Mouse (Mus musculus) forebrain, embryonic 11.5 days (tissue): ENCODE data around the gene Arhgef28. TPM values are rescaled to one million over a fixed set of nuclear protein-coding genes. Genes with fewer than 3 reads are reported as not detected.

ENCODE experiments used
- ATAC-seq: fragments of 200-750 bp; cut with Nextera tagmentation; replicated peaks from 2 replicates; pipeline ENCODE4 v1.8.0; 2017; ENCODE audit warnings: moderate TSS enrichment; ENCODE audit not compliant: low FRiP score
- DNase-seq: peaks from one replicate; pipeline ENCODE4 v3.0.0-alpha.2; 2017; ENCODE audit warnings: low spot score
- H3K27ac ChIP-seq: fragments of 300-500 bp; sonication (generic); 2 replicates; pipeline ENCODE4 v1.5.1; 2014; ENCODE audit warnings: low read depth, low read length
- H3K27me3 ChIP-seq: fragments of 300-500 bp; sonication (generic); 2 replicates; pipeline ENCODE4 v1.6.1; 2014; ENCODE audit warnings: mild to moderate bottlenecking, low read length, mixed read lengths; ENCODE audit not compliant: control insufficient read depth, insufficient read depth
- H3K36me3 ChIP-seq: fragments of 300-500 bp; sonication (generic); 2 replicates; pipeline ENCODE4 v1.6.1; 2014; ENCODE audit warnings: mild to moderate bottlenecking, low read length, moderate library complexity, mixed read lengths; ENCODE audit not compliant: control insufficient read depth, insufficient read depth
- H3K4me1 ChIP-seq: fragments of 300-500 bp; sonication (generic); replicated peaks from 2 replicates; pipeline ENCODE4 v1.6.1; 2014; ENCODE audit warnings: low read length, mixed read lengths; ENCODE audit not compliant: control insufficient read depth, insufficient read depth
- H3K4me2 ChIP-seq: fragments of 300-500 bp; sonication (generic); 2 replicates; pipeline ENCODE4 v1.6.1; 2014; ENCODE audit warnings: low read depth, mild to moderate bottlenecking, low read length, moderate library complexity, mixed read lengths; ENCODE audit not compliant: severe bottlenecking
- H3K4me3 ChIP-seq: fragments of 300-500 bp; sonication (generic); 2 replicates; pipeline ENCODE4 v1.5.1; 2014; ENCODE audit warnings: low read depth, low read length
- H3K9ac ChIP-seq: fragments of 300-500 bp; sonication (generic); 2 replicates; pipeline ENCODE4 v1.6.1; 2014; ENCODE audit warnings: low read length
- H3K9me3 ChIP-seq: fragments of 300-500 bp; sonication (generic); 2 replicates; pipeline ENCODE4 v1.6.1; 2016; ENCODE audit warnings: low read length, mixed read lengths; ENCODE audit not compliant: control insufficient read depth
- WGBS: fragments of 180-500 bp; shearing (Covaris S2); extraction: QIAGEN DNeasy Blood & Tissue Kit; methylation state at CpG from one replicate; pipeline ENCODE4 v1.1.7; 2014; 5-methylcytosine and 5-hydroxymethylcytosine counted together
- polyA plus RNA-seq: library from polyadenylated mRNA; unstranded; fragments of >200 nt; fragmentation: Nextera tagmentation; extraction: Ambion mirVana; gene quantifications from 2 replicates; pipeline ENCODE4 v1.2.1, GENCODE M21; 2014

Gene Arhgef28
- polyA plus RNA-seq, 1 experiment from 2014 or later: 6.3 TPM

DNA sequence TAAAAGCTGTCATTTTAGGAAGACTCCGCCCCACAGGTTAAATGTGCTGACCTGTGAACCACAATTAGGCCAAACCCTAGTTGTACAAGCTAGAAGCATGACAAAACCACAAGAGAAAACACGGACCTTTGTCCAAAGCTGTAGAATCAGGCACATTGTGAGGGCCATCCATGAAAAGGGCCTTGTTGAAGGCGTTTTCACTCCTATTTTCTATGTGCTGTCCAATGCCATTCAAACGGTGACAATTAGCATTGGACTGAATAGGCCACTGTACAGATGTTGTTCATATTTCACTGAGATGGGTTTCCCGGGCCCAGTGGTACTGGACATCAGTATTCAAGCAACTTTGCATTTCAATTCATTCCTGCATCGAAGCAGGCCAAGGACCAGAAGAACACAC lies 33.2 kb downstream of the Arhgef28 start:
- Histone ChIP-seq H3K4me3 (no peak overlapping the region), H3K27ac (no peak overlapping the region), H3K4me1 (no peaks in the 10 kb centered on the region), H3K36me3 (no peaks in the 10 kb centered on the region), H3K9ac (no peak overlapping the region), H3K4me2 (no peak overlapping the region), H3K9me3 (no peaks in the 10 kb centered on the region), H3K27me3 (no peaks in the 10 kb centered on the region)
- no peak for ATAC-seq
- DNase-seq: no peak
- 78% methylated on average over 6 of the region's 6 CpGs for WGBS

GRCm38 (mm10) chr13:98172365-98172764 lies 33.9 kb downstream of the Arhgef28 start:
- H3K27ac ChIP-seq: no peak overlapping the region
- no peaks in the 10 kb centered on the region for H3K9me3 ChIP-seq
- H3K36me3 ChIP-seq: no peaks in the 10 kb centered on the region
- WGBS: 79% methylated on average over 11 of the region's 11 CpGs
- DNase-seq: no peak
- no peak overlapping the region for H3K4me3 ChIP-seq
- no peak overlapping the region for H3K9ac ChIP-seq
- H3K4me2 ChIP-seq: no peak overlapping the region
- H3K27me3 ChIP-seq: no peaks in the 10 kb centered on the region
- H3K4me1 ChIP-seq: no peaks in the 10 kb centered on the region
- no peak for ATAC-seq

GRCm38 (mm10) chr13:98171706-98172105 lies 34.5 kb downstream of the Arhgef28 start:
- no peaks in the 10 kb centered on the region for H3K27me3 ChIP-seq
- no peak for DNase-seq
- no peak overlapping the region for H3K9ac ChIP-seq
- H3K36me3 ChIP-seq: no peaks in the 10 kb centered on the region
- H3K27ac ChIP-seq: no peak overlapping the region
- 94% methylated on average over 4 of the region's 4 CpGs for WGBS
- H3K4me1 ChIP-seq: no peaks in the 10 kb centered on the region
- no peak overlapping the region for H3K4me2 ChIP-seq
- H3K4me3 ChIP-seq: no peak overlapping the region
- no peak for ATAC-seq
- H3K9me3 ChIP-seq: no peaks in the 10 kb centered on the region

DNA sequence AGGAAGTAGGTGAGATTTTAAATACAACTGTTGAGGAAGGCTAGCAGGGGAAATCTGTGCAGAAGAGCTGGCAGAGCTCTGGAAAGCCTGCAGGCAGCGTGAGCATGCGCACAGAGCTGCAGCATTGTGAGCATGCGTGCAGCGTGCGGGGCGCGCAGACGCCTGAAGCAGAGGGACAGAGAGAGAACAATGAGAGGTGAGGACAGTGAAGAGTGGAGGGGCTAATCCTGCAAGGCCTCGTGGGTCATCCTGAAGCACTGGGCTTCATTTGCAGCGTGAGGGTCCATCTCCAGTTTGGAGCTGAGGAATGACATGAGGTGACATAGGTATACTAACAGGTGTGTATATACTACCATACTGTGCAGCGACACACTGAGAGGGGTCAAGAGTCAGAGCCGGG lies 35.0 kb downstream of the Arhgef28 start:
- DNase-seq (no peak), ATAC-seq (no peak)
- H3K27ac ChIP-seq: no peak overlapping the region

DNA sequence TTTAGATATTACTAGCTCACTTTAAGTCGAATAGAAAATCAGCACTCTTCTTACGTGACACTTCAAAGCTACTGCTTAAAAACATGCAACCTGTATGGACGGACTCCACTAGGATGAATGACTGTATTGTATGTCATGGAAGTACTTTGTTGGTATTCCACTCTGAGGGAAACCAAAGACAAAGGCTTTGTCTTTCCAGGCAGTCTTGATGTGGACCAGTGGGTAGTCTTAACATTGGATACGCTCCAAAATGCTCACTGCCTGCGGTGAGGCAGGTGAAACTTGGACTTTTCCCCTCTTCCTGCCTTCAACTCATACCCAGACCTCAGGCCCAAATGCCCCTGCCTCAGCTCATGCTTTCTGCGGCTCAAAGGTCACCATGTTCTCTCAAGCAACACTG lies 41.4 kb downstream of the Arhgef28 start:
- H3K9ac ChIP-seq: no peak overlapping the region
- DNase-seq (no peak), ATAC-seq (no peak)
- WGBS: 82% methylated on average over 6 of the region's 6 CpGs
- H3K4me1 ChIP-seq: no peaks in the 10 kb centered on the region
- H3K36me3 ChIP-seq: no peaks in the 10 kb centered on the region
- no peak overlapping the region for H3K4me2 ChIP-seq
- H3K27me3 ChIP-seq: no peaks in the 10 kb centered on the region
- H3K9me3 ChIP-seq: no peaks in the 10 kb centered on the region
- no peak overlapping the region for H3K4me3 ChIP-seq
- no peak overlapping the region for H3K27ac ChIP-seq

More for the DNA sequence above, 35.0 kb downstream of the Arhgef28 start:
- no peak overlapping the region for H3K4me2 ChIP-seq
- no peaks in the 10 kb centered on the region for H3K9me3 ChIP-seq
- H3K9ac ChIP-seq: no peak overlapping the region
- no peak overlapping the region for H3K4me3 ChIP-seq
- WGBS: 89% methylated on average over 12 of the region's 12 CpGs
- no peaks in the 10 kb centered on the region for H3K36me3 ChIP-seq
- no peaks in the 10 kb centered on the region for H3K4me1 ChIP-seq
- no peaks in the 10 kb centered on the region for H3K27me3 ChIP-seq

DNA sequence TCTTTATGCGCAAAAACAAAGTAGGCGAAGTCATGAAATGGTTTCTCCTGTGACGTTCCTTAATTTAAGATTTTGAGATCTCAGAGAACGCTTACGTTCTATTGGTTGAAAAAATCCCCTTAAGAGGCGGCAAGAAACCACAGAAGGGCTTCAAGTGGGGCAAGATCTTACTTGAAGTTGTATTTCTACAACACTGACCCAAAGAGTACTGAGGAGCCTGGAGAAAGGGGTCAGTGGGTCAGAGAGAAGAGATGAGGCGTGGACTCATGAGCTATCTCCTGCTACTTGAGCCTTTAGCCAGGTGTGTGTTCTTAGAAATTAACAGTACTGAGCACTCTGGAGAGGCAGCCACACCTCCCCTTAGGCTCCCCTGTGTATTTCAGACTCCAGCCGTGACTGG lies 44.7 kb downstream of the Arhgef28 start:
- no peak for DNase-seq
- Histone ChIP-seq H3K4me2 (no peak overlapping the region), H3K27me3 (no peaks in the 10 kb centered on the region), H3K4me1 (no peaks in the 10 kb centered on the region; the same call in 1 of the 2 replicates), H3K27ac (no peak overlapping the region), H3K36me3 (no peaks in the 10 kb centered on the region), H3K9me3 (no peaks in the 10 kb centered on the region), H3K9ac (no peak overlapping the region), H3K4me3 (no peak overlapping the region)
- no peak for ATAC-seq
- WGBS: 94% methylated on average over 8 of the region's 8 CpGs

- no peak overlapping the region for H3K27ac ChIP-seq
- 34% methylated on average over 7 of the region's 7 CpGs for WGBS
- H3K4me1 ChIP-seq: no peaks in the 10 kb centered on the region; the same call in 1 of the 2 replicates
- H3K4me2 ChIP-seq: no peak overlapping the region
- H3K9me3 ChIP-seq: no peaks in the 10 kb centered on the region
- no peak overlapping the region for H3K4me3 ChIP-seq
- H3K36me3 ChIP-seq: no peaks in the 10 kb centered on the region
- no peak for DNase-seq
- H3K9ac ChIP-seq: no peak overlapping the region
- ATAC-seq: no peak; the same call in 1 of the 2 replicates
- no peaks in the 10 kb centered on the region for H3K27me3 ChIP-seq
Observed at GRCm38 (mm10) chr13:98156656-98157055, 49.6 kb downstream of the Arhgef28 start.

DNA sequence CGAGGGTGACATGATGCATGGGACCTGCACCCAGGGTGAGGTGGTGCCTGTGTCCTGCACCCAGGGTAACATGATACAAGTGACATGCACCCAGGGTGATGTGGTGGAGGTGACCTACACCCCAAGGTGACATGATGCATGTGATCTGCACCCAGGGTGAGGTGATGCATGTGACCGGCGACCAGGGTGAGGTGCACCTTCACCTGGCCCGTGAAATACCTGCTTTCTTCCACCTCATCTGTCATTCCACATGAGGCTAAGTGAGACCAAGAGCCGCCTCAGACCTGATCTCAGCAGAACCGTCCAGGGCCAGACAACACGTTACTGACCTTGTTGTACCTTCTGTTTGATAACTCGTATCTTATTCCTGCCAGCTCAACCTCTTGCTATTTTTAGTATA lies 53.5 kb downstream of the Arhgef28 start:
- ATAC-seq: no peak
- H3K4me2 ChIP-seq: no peak overlapping the region
- DNase-seq: no peak
- H3K27ac ChIP-seq: no peak overlapping the region
- 93% methylated on average over 8 of the region's 8 CpGs for WGBS
- H3K4me3 ChIP-seq: no peak overlapping the region
- no peaks in the 10 kb centered on the region for H3K9me3 ChIP-seq
- H3K36me3 ChIP-seq: no peaks in the 10 kb centered on the region
- H3K9ac ChIP-seq: no peak overlapping the region
- H3K4me1 ChIP-seq: no peaks in the 10 kb centered on the region; the same call in 1 of the 2 replicates
- H3K27me3 ChIP-seq: no peaks in the 10 kb centered on the region

- no peak overlapping the region for H3K4me3 ChIP-seq
- H3K4me2 ChIP-seq: no peak overlapping the region
- H3K9me3 ChIP-seq: no peaks in the 10 kb centered on the region
- no peak for ATAC-seq
- no peak overlapping the region for H3K27ac ChIP-seq
- H3K36me3 ChIP-seq: no peaks in the 10 kb centered on the region
- no peaks in the 10 kb centered on the region for H3K4me1 ChIP-seq
- DNase-seq: no peak
- H3K9ac ChIP-seq: no peak overlapping the region
- H3K27me3 ChIP-seq: no peaks in the 10 kb centered on the region
- WGBS: 68% methylated on average over 5 of the region's 5 CpGs
Observed at GRCm38 (mm10) chr13:98147532-98147931, 58.7 kb downstream of the Arhgef28 start.
